Mouse (Mus musculus) limb, embryonic 13.5 days (tissue): ENCODE measurements around the gene Rwdd2b. TPM values are rescaled to one million over a fixed set of nuclear protein-coding genes. Genes with fewer than 3 reads are reported as not detected.

Source experiments
- ATAC-seq: fragments of 200-750 bp; cut with Nextera tagmentation; 2 replicates; pipeline ENCODE4 v1.8.0; 2017; ENCODE audit warnings: low read depth, moderate number of reproducible peaks, moderate TSS enrichment; ENCODE audit not compliant: low FRiP score
- H3K27ac ChIP-seq: fragments of 300-500 bp; sonication (generic); 2 replicates; pipeline ENCODE4 v1.5.1; 2015; ENCODE audit warnings: inconsistent platforms, mild to moderate bottlenecking, moderate library complexity
- H3K27me3 ChIP-seq: fragments of 300-500 bp; sonication (generic); 2 replicates; pipeline ENCODE4 v1.6.1; 2015; ENCODE audit warnings: mild to moderate bottlenecking, inconsistent platforms
- H3K36me3 ChIP-seq: fragments of 300-500 bp; sonication (generic); 2 replicates; pipeline ENCODE4 v1.6.1; 2015; ENCODE audit warnings: inconsistent platforms, mild to moderate bottlenecking, moderate library complexity
- H3K4me1 ChIP-seq: fragments of 300-500 bp; sonication (generic); 2 replicates; pipeline ENCODE4 v1.6.1; 2015; ENCODE audit warnings: inconsistent platforms
- H3K4me2 ChIP-seq: fragments of 300-500 bp; sonication (generic); replicated peaks from 2 replicates; pipeline ENCODE4 v1.6.1; 2015; ENCODE audit warnings: inconsistent platforms, mild to moderate bottlenecking, moderate library complexity
- H3K4me3 ChIP-seq: fragments of 300-500 bp; sonication (generic); 2 replicates; pipeline ENCODE4 v1.5.1; 2015; ENCODE audit warnings: moderate library complexity, mild to moderate bottlenecking, inconsistent platforms
- H3K9ac ChIP-seq: fragments of 300-500 bp; sonication (generic); 2 replicates; pipeline ENCODE4 v1.6.1; 2015; ENCODE audit warnings: mild to moderate bottlenecking, inconsistent platforms
- H3K9me3 ChIP-seq: fragments of 300-500 bp; sonication (generic); 2 replicates; pipeline ENCODE4 v1.6.1; 2016; ENCODE audit warnings: inconsistent platforms
- WGBS: fragments of 180-500 bp; shearing (Covaris S2); methylation state at CpG from one replicate; pipeline ENCODE4 v1.1.7; 2015; 5-methylcytosine and 5-hydroxymethylcytosine counted together
- polyA plus RNA-seq: library from polyadenylated mRNA; unstranded; fragments of >200 nt; fragmentation: Nextera tagmentation; extraction: Ambion mirVana; gene quantifications from 2 replicates; pipeline ENCODE4 v1.2.1, GENCODE M21; 2015

Gene Rwdd2b
- polyA plus RNA-seq, 1 experiment from 2014 or later = 10.3 TPM

DNA sequence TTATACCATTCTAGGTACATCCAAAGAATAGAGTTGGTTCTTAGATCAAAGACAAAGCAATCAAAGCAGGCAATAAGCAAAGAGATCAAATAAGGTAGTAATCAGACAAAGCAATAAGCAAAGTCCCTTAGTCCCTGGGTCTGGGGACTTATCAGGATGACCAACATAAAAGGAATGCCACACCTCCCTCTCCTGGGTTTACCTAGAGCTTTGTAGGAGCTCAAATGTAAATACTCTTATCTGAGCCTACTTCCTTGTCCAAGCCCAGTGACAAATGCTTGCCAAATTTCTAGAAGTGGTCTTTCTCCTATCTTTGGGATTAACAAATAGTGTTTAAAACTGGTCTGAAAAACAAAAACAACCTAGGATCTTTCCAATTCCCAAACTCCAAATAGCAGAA, 2.9 kb upstream of the Rwdd2b start:
- no peaks in the 10 kb centered on the region for H3K36me3 ChIP-seq

DNA sequence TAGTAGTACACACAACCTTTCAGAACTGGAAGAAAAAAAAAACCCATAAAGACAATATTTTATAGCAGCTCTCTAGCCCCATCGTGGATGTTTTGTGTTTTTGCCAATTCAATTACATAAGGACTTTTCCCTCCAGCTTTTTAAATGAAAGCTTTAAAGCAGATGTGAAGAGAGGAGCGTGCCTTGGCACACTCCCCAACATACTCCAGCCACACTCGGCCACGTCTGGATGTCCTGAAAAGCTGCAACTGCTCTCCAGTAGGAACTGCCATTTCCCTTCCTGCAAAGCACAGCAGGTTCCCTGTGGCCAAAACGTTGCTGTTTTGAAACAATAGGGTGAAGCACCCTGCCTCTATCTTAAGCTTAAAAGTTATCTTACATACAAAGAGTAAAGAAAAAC, 1.9 kb upstream of the Rwdd2b start:
- 42% methylated on average over 5 of the region's 5 CpGs for WGBS
- H3K9ac ChIP-seq = no peak overlapping the region
- H3K27ac ChIP-seq = no peak overlapping the region
- no peaks in the 10 kb centered on the region for H3K9me3 ChIP-seq
- H3K4me2 ChIP-seq = no peak overlapping the region
- H3K4me3 ChIP-seq = no peak overlapping the region
- no peak for ATAC-seq
- peaks cover 15% of the 10 kb centered on the region for H3K4me1 ChIP-seq
- no peaks in the 10 kb centered on the region for H3K36me3 ChIP-seq
- H3K27me3 ChIP-seq = no peaks in the 10 kb centered on the region

More for the DNA sequence above, 2.9 kb upstream of the Rwdd2b start:
- Histone ChIP-seq H3K4me2 (no peak overlapping the region), H3K9me3 (no peaks in the 10 kb centered on the region), H3K27me3 (no peaks in the 10 kb centered on the region), H3K4me1 (peaks cover 15% of the 10 kb centered on the region), H3K9ac (no peak overlapping the region), H3K4me3 (no peak overlapping the region), H3K27ac (no peak overlapping the region)
- no peak for ATAC-seq

DNA sequence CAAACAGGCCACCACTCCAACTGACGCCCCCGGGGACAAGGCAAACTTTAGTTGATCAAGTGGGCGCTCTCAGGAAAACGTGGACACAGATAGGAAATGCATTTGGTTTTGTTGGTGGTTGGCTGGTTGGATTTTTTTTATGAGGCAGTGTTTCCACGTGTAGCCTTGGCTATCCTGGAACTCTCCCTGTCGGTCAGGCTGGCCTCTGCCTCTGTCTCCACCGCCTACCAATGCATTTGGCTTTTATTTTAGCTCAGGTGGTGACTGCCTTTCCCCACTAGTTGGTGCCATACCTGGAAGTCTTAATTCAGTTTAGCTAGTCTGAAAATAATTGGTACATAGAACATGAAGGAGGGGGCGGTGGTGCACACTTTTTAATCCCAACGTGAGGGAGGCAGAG, 716 bp upstream of the Rwdd2b start:
- Histone ChIP-seq H3K27me3 (no peaks in the 10 kb centered on the region), H3K9me3 (no peaks in the 10 kb centered on the region), H3K9ac (peak overlapping the region; percentile 86), H3K27ac (no peak overlapping the region), H3K4me3 (peak overlapping the region; percentile 71), H3K4me1 (peaks cover 15% of the 10 kb centered on the region), H3K36me3 (0 out of 2 replicates have a peak, but pooled peaks cover 4% of the 10 kb centered on the region), H3K4me2 (peak overlapping the region; percentile 84)
- ATAC-seq = no peak
- 21% methylated on average over 9 of the region's 9 CpGs for whole genome bisulfite sequencing

DNA sequence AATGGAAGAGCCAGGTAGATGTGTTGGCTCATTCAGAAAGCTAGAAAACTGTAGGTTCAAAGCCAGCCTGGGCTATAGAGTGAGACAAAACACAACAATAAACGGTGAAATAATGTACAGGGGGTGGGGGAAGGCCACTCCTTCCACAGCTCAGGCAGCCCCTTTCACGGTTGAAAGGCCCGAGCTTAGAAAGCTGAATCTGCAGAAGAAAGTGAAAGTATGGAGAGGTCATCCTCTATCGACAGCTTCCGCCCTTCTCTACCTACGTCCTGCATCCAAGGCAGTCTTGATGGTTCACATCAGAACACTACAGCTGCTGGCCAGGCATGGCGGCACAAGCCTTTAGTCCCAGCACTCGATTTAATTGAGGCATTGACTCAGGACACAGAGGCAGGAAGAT, 1.7 kb downstream of the Rwdd2b start:
- Histone ChIP-seq H3K9ac (no peak overlapping the region), H3K9me3 (no peaks in the 10 kb centered on the region), H3K27ac (no peak overlapping the region), H3K27me3 (no peaks in the 10 kb centered on the region), H3K4me1 (peaks cover 15% of the 10 kb centered on the region), H3K4me3 (no peak overlapping the region), H3K36me3 (peaks cover 7% of the 10 kb centered on the region; the same call in 1 of the 2 replicates), H3K4me2 (no peak overlapping the region)
- no peak for ATAC-seq
- 91% methylated on average over 8 of the region's 8 CpGs for WGBS

DNA sequence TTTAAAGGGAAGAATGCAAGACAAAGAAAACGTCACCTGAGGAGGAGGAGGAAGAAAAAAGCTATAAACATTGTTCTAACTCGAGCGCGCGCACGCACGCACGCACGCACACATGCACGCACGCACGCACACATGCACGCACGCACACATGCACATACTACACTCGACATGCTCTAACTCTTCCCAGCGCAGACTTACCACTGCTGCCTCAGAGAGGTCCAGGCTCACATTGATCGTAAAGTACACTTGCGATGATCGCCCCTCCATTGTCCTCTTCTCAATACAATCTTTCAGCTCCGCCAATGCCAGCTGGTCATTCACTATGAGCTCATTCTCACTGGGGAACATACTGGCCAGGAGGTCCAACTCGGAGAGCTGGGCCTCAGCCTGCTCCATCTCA, 3.3 kb downstream of the Rwdd2b start:
- WGBS = 93% methylated on average over 21 of the region's 21 CpGs
- H3K9me3 ChIP-seq = no peaks in the 10 kb centered on the region
- H3K4me3 ChIP-seq = no peak overlapping the region
- no peak for ATAC-seq
- no peak overlapping the region for H3K9ac ChIP-seq
- H3K27me3 ChIP-seq = no peaks in the 10 kb centered on the region
- peaks cover 8% of the 10 kb centered on the region; the same call in 1 of the 2 replicates for H3K36me3 ChIP-seq
- H3K27ac ChIP-seq = no peak overlapping the region
- H3K4me1 ChIP-seq = peaks cover 15% of the 10 kb centered on the region
- H3K4me2 ChIP-seq = no peak overlapping the region

DNA sequence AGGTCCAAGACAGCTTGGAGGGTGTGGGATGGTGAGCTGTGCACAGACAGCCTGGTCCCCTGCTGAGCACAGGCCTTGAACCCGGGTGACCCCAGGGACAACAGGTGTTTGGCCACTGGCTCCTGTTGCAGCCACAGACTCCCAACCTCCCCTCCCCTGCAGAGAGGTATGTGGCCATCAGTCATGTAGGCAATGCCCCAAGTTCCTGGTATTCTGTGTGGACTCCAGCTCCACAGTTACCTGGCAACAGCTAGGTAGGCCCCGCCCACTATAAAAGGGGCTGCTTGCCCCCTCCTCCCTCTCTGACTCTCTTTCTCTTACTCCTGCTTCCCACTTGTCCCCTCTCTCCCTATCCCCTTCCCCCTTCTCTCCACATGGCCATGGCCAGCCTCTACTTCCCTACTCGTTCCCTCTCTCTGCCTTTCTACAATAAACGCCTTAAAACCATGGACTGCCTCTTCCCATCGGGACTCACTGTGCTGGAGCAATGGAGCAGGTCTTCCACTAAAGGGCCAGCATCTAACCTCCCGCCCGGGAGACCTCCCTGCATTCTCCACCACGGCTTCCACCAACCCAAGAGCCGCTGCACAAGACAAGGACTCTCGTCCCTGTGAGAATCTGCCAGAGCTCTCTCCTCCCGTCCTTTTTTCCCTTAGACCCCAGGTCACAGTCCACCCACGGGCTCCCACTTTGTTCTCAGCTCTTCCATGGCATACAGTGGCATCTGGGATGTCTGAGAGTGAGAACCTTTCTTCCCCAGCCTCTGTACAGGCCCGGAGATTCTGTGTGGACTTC, 4.8 kb downstream of the Rwdd2b start:
- Histone ChIP-seq H3K9ac (no peak overlapping the region), H3K36me3 (peaks cover 8% of the 10 kb centered on the region; the same call in 1 of the 2 replicates), H3K4me2 (no peak overlapping the region), H3K9me3 (no peaks in the 10 kb centered on the region), H3K4me1 (peaks cover 12% of the 10 kb centered on the region), H3K27ac (no peak overlapping the region), H3K27me3 (no peaks in the 10 kb centered on the region), H3K4me3 (no peak overlapping the region)
- 80% methylated on average over 13 of the region's 13 CpGs for WGBS
- ATAC-seq = no peak

DNA sequence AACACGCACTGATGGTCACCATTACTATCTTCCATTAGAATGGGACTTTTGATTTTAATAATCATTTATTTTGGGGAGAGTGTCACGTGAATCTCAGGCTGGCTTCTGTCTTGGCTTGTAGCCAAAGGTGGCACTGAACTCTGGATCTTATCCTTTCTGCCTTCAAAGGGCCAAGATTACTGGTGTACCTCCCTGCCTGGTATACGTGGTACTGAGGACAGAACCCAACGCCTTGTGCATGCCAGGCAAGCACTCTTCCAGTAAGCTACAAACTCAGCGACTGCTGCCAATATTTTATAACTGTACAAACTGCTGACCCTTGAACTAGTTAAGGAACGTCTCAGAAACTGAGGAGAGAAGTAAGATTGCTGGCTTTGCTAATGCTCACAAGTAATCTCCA, 5.4 kb downstream of the Rwdd2b start:
- no peak overlapping the region for H3K4me3 ChIP-seq
- H3K4me2 ChIP-seq = no peak overlapping the region
- H3K27ac ChIP-seq = no peak overlapping the region
- H3K4me1 ChIP-seq = peaks cover 12% of the 10 kb centered on the region
- ATAC-seq = no peak
- no peaks in the 10 kb centered on the region for H3K27me3 ChIP-seq
- peaks cover 8% of the 10 kb centered on the region; the same call in 1 of the 2 replicates for H3K36me3 ChIP-seq
- no peak overlapping the region for H3K9ac ChIP-seq
- H3K9me3 ChIP-seq = no peaks in the 10 kb centered on the region
- 81% methylated on average over 6 of the region's 6 CpGs for WGBS

DNA sequence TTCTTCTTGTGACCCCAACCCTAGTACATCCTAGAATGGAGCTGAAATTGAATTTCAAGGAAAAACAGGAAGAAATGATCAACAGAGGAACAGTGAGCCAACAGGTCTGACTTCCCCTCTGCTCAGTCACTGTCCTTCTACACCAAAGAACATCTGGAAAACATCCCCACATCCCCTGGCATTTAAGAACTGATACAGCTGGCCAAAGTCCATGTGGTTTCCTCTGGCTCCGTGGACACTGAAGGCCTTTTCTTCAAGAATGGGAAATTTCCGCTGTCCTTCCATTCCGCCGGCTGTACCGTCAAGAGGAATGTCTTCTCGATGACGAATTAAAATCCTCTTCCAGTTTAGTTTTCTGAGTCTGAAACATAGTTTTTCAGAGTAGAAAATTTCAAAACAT, 6.1 kb downstream of the Rwdd2b start:
- Histone ChIP-seq H3K27ac (no peak overlapping the region), H3K9me3 (no peaks in the 10 kb centered on the region), H3K36me3 (peaks cover 8% of the 10 kb centered on the region; the same call in 1 of the 2 replicates), H3K4me3 (no peak overlapping the region), H3K9ac (no peak overlapping the region), H3K27me3 (no peaks in the 10 kb centered on the region), H3K4me1 (peaks cover 7% of the 10 kb centered on the region; the same call in 1 of the 2 replicates), H3K4me2 (no peak overlapping the region)
- 89% methylated on average over 7 of the region's 7 CpGs for WGBS
- ATAC-seq = no peak

DNA sequence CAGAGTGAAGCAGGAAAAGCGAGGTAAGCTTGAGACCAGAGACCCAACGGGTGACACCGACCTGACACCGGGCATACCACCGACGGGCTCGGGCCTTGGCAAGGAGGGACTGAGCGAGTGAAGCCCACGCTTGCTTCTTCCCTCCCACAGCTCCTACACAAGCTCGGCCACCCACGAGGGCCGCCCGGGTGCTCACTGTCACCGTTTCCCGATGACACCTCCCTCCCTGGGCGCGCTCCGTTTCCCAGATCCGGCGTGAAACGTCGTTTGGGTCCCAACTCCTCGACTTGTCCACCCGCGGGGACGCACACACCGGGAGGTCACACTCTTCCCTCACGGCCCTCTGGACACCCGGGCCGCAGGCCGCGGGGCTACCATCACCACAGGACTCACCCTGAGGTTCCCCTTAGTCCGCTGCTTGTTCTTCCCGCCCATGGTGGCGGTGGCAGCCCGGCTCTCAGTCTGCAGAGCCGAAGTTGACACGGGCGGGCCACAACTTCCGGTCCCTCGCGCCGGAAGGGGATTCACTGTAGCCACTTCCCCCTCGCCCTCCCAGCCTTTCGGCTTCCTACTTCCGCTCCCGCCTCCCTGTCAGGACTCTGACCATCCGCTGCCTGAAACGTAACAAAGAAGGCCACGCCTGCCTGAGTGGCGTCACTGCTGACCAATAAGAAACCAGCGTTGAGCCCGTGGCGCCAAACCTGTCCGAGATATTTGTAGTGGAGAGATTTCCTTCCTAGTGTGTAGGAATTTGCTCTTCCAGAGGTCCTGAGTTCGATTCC, 8.1 kb downstream of the Rwdd2b start, which contains the start of gene Ltn1:
Gene Ltn1, minus strand, starts transcription at position 580 of the 782 bp plus-strand sequence.
- no peaks in the 10 kb centered on the region for H3K9me3 ChIP-seq
- peaks cover 8% of the 10 kb centered on the region; the same call in 1 of the 2 replicates for H3K36me3 ChIP-seq
- H3K4me2 ChIP-seq = peak within 1 kb of the TSS; percentile 85
- H3K4me3 ChIP-seq = peak within 1 kb of the TSS; percentile 94
- peak within 1 kb of the TSS; percentile 90 for H3K9ac ChIP-seq
- H3K27me3 ChIP-seq = no peaks in the 10 kb centered on the region
- WGBS = under 1% methylated on average over 56 of the region's 56 CpGs
- peak; percentile 100 for ATAC-seq
- peaks cover 7% of the 10 kb centered on the region; the same call in 1 of the 2 replicates for H3K4me1 ChIP-seq
- H3K27ac ChIP-seq = peak within 1 kb of the TSS; percentile 58; the same call in 1 of the 2 replicates

DNA sequence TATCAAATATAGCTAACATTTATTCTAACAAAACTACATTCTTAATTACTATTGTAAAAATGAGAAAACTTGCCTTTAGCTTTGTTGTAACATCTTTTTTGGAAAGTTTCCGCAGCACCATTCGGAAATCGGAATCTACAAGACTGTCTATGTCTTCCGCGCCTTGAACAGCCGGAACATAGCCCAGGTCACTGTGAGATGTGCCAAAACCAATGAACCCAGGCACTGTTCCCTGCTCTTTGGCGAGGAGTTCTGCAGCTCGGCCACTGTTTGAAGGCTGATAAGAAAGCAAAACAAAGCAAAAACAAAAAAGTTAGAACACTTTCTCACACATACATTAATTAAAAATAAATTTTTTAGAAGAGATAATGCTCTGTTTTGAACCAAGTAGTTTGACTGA, 12.9 kb downstream of the Rwdd2b start:
- Histone ChIP-seq H3K4me1 (peaks cover 7% of the 10 kb centered on the region; the same call in 1 of the 2 replicates), H3K4me3 (no peak overlapping the region), H3K4me2 (no peak overlapping the region), H3K9me3 (no peaks in the 10 kb centered on the region; the same call in 1 of the 2 replicates), H3K27ac (no peak overlapping the region), H3K36me3 (peaks cover 45% of the 10 kb centered on the region), H3K9ac (no peak overlapping the region), H3K27me3 (no peaks in the 10 kb centered on the region)
- WGBS = 96% methylated on average over 8 of the region's 8 CpGs
- ATAC-seq = no peak

DNA sequence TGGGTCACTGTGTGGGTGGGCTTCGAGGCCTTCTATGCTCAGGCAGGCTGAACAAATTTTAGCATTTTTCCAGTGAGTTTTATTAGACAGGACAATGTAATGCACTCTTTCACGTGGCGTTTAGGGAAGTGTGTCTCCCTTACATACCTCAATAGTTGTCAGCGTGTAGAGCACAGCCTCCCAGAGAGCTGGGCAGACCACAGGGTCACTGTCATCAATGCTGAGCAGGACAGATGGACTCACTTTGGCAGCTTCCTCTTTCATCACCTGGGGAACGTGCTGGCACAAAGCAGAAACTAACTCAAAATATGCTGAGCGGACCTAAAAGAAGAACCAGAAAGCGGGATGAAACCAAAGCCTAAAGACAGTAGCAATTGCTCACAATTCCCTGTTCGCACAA, 19.7 kb downstream of the Rwdd2b start:
- Histone ChIP-seq H3K9me3 (peaks cover 13% of the 10 kb centered on the region), H3K27me3 (no peaks in the 10 kb centered on the region), H3K4me1 (no peaks in the 10 kb centered on the region), H3K27ac (no peak overlapping the region), H3K4me2 (no peak overlapping the region), H3K9ac (no peak overlapping the region), H3K36me3 (peaks cover 94% of the 10 kb centered on the region), H3K4me3 (no peak overlapping the region)
- 95% methylated on average over 8 of the region's 8 CpGs for WGBS
- no peak for ATAC-seq

DNA sequence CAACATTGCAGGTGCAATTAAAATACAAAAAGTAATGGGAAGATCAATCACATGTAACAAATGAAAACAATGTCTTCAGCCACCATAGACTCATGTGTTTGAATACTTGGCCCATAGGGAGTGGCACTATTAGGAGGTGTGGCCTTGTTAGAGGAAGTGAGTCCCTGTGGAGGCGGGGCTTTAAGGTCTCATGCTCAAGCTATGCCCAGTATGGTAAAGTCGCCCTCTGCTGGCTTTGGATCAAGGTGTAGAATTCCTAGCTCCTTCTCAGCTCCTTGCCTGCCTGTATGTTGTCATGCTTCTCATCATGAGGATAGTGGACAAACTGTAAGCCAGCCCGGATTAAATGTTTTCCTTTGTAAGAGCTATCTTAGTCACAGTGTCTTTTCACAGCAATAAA, 35.4 kb downstream of the Rwdd2b start:
- Histone ChIP-seq H3K9me3 (no peaks in the 10 kb centered on the region), H3K4me2 (no peak overlapping the region), H3K36me3 (peaks cover 81% of the 10 kb centered on the region), H3K4me1 (no peaks in the 10 kb centered on the region), H3K27ac (no peak overlapping the region), H3K27me3 (no peaks in the 10 kb centered on the region), H3K4me3 (no peak overlapping the region), H3K9ac (no peak overlapping the region)
- 85% methylated on average over 3 of the region's 3 CpGs for WGBS
- no peak for ATAC-seq
